Mouse (Mus musculus) c-Kit-negative CD71-positive TER-119-positive erythroid progenitor cells, embryonic 14.5 days (primary cell): ENCODE results near the gene Vwa5b1.

ENCODE experiments used
- DNase-seq: peaks from one replicate; pipeline ENCODE4 v3.0.0-alpha.2; 2013; ENCODE audit warnings: low read depth, low spot score

Vwa5b1 gene

GRCm38 (mm10) chr4:138635428-138636145 lies at the start of gene Vwa5b1:
Gene Vwa5b1, minus strand, starts transcription at chr4:138635884.
- no peak for DNase-seq

GRCm38 (mm10) chr4:138682760-138683159 lies 47.1 kb upstream of the Vwa5b1 start:
- no peak for DNase-seq

- DNase-seq: no peak
These were observed 44.4 kb upstream of the Vwa5b1 start for GRCm38 (mm10) chr4:138680124-138680523.

GRCm38 (mm10) chr4:138677579-138677978 lies 41.9 kb upstream of the Vwa5b1 start:
- DNase-seq: no peak

- no peak for DNase-seq
These were observed 40.8 kb upstream of the Vwa5b1 start for GRCm38 (mm10) chr4:138676480-138676879.

GRCm38 (mm10) chr4:138672160-138672559 lies 36.5 kb upstream of the Vwa5b1 start:
- no peak for DNase-seq

- DNase-seq: no peak
These were observed 34.6 kb upstream of the Vwa5b1 start for GRCm38 (mm10) chr4:138670093-138670889.

- no peak for DNase-seq
These were observed 30.8 kb upstream of the Vwa5b1 start for GRCm38 (mm10) chr4:138666521-138666920.

- DNase-seq: no peak
These were observed 24.4 kb upstream of the Vwa5b1 start for GRCm38 (mm10) chr4:138659936-138660602.

- DNase-seq: no peak
These were observed 17.4 kb upstream of the Vwa5b1 start for GRCm38 (mm10) chr4:138653056-138653455.

- DNase-seq: no peak
These were observed 16.2 kb upstream of the Vwa5b1 start for GRCm38 (mm10) chr4:138651881-138652280.

- DNase-seq: no peak
These were observed 12.5 kb upstream of the Vwa5b1 start for GRCm38 (mm10) chr4:138648096-138648635.

- DNase-seq: no peak
These were observed 6.6 kb upstream of the Vwa5b1 start for GRCm38 (mm10) chr4:138642272-138642671.

- DNase-seq: no peak
These were observed 445 bp upstream of the Vwa5b1 start for GRCm38 (mm10) chr4:138636146-138636511.

- DNase-seq: no peak
These were observed 7.4 kb downstream of the Vwa5b1 start for GRCm38 (mm10) chr4:138628256-138628655.

GRCm38 (mm10) chr4:138614454-138614853 lies 21.2 kb downstream of the Vwa5b1 start:
- no peak for DNase-seq

GRCm38 (mm10) chr4:138601926-138602325 lies 33.8 kb downstream of the Vwa5b1 start:
- DNase-seq: no peak

GRCm38 (mm10) chr4:138597904-138598347 lies 37.8 kb downstream of the Vwa5b1 start:
- DNase-seq: no peak

- no peak for DNase-seq
These were observed 39.1 kb downstream of the Vwa5b1 start for GRCm38 (mm10) chr4:138596391-138597130.

GRCm38 (mm10) chr4:138584946-138585345 lies 50.7 kb downstream of the Vwa5b1 start:
- no peak for DNase-seq

GRCm38 (mm10) chr4:138582446-138582845 lies 53.2 kb downstream of the Vwa5b1 start:
- DNase-seq: no peak
